Mouse (Mus musculus) right cerebral cortex, adult 2 months (tissue): ENCODE data around the gene Rptor.

Source experiments
- DNase-seq, 2 experiments: peaks; one replicate each; pipeline ENCODE4 v3.0.0; 2021 to 2022; ENCODE audit warnings: low spot score in 2 of 2

Rptor gene

DNA sequence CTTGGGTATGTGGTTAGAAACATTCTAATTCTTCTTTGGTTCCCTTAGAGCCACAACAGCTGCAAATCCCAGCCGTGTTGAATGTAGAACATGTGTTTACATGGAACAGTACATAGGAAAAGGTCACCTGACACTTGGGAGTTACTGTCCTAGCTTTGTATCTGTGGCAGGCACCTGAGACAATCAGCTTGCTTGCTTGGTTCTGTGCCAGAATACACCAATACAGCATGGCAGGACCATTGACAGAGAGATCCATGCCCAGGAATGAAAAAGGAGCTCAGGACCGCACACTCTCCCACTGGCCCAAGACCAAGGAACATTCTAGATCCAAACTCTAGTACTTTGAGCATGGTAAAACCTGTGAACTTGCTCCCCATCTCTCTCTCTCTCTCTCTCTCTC lies 132.4 kb downstream of the Rptor start:
- DNase-seq, result no peak

DNA sequence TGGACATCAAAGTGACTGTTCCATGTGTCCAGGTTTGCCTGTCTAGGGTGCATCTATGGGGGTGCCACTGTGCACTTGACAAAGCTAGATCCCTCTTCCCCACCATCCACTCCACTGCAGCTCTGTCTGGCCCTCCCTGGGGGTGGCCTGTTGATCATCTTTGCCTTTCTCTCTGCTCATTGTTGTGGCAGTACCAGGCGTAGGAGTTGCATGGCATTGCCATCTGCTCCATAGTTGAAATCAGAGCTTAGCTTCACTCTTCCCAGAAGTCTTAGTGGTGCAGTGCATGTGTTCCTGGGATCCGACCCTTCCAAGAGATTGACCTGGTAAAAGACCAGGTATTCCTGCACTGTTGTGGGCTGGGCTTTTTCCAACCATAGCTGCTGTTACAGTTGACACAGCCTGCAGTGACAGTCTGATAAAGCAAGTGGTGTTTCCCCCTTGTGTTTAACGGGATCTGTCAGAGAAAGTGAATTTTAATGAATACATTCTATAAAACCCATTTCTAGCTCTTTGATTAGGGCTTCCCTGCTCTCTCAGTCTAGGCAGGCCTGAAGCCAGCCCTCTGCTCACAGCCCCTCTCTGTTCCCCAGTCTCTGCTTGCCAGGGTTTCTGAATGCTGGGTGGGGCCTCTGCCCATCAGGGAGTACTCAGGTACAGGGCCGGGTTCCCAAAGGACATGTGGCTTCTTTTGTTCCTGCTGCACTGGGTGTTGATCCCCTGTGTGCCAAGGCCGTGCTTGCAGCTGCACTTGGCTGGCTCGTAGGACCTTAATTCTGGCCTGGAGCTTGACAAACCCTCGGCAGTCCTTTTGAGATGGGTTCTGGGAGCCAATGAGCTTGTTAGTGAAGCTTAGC lies 136.5 kb downstream of the Rptor start:
- peak; percentile 41 to 53 for DNase-seq

DNA sequence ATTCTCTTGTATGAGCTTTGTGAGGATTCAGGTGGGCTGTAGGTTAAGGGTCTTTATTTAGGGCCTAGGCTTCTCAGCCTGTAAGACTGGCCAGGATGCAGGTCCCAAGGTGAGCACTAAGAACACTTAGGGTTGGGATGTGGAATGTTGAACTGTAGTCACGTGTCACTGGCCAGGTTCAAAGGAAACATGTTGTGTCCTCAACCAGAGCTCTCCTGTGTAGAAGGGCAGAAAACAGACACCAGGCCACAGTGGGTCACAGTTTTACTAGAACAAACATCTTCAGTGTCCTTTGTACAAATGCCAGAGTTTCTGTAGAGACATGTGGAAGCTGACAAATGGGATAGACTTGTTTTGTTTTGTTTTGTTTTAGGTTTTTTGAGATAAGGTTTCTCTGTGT lies 138.7 kb downstream of the Rptor start:
- DNase-seq, result no peak

DNA sequence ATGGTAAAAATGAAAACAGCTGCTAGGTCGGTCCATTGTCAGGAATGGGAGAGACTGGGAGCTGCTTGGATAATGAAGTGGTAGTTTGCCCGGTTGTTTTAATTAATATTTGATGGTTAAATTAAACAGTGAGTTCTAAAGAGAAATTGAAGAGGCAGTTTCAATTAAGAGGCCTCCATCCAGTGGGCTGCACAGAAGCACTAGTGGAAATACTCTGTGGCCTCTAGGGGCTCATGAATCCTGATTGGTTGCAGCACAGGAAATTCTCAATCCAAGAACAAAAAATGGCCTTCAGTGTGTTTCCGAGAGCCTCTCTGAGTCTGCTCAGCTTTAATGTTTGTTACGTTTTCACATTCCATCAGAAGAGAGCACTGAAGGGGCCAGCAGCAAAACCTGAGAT lies 141.7 kb downstream of the Rptor start:
- no peak for DNase-seq

DNA sequence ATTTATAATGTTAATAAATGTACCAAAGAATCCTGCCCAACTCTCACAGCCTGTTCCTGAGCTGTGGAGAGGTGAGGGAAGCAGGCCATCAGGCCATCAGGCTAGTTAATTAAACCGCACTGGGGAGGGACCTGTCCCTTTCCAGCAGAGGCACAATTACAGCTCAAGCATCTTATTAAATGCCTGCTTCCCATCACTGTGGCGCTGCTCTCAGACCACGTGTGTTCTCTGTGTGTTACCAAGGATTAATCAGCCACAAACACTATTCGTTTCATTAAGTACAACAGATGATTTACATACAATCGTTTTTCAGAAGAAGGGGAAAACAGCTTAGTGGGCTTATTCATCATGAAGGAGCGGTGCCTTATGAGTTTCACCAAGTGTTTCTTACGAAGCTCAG lies 142.6 kb downstream of the Rptor start:
- DNase-seq, result no peak

DNA sequence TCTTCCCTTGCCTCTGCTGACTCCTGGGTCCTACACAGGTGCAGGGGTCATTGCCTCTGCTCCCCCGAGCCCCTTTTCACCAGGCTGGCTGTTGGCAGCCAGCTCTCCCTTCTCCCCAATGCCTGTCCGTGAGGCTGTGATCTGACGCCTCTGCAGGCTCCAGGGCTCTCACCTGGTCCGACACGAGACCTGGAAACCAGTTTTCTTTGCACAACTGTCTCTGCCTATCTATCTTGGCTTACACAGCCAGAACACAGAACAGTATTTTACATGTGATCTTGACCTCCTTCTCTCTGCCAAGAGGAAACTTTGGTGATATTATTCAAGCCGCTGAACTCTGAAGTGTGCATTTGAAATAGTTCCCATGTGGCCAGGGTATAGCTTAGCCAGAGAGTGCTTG lies 151.8 kb downstream of the Rptor start:
- DNase-seq, result no peak

DNA sequence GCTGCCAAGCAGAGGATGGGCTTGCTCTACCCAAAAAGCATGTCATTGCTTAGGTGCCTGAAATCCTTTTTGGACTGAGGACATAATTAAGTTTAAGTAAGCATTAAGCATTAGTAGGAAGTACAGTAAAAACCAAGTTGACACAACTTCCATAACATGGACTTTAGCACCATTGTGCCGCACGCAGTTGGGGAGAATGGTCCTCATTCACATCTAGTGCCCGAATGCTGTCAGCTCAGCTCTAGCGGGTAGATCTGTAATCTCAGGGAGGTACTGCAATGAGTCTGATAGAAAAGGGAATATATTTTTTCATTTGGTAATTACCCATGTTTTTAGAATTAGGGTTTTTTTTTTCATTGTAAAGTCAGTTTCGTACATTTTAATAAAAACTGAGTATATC lies 155.5 kb downstream of the Rptor start:
- no peak for DNase-seq

DNA sequence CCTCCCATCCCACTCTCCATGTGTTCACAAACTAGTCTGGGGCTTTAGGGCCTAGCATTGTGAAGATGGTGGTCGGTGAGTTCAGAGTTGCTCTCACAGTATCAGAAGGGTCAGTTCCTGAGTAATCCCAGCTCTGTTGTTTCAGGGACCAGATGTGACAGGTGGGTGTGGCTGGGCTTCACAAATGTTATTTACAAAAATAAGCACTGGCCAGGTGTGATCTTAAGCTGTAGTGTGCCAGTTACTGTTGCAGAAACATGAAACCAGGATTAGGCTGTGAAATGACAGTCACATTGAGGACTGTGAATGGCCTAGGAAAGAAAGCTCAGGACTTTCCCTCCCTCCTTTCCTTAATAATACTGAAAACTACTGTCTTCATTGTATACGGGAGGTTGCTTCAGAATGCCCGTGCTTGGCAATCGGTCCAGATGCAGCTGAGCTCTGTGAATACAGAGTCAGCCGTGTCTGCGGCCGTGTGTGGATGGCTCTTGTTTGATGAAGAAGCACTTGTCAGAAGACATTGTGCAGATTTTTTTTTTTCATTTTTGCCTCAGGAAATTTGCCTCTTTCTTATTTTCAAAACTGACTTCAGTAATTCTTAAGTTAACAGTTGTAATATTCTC lies 156.1 kb downstream of the Rptor start:
- no peak for DNase-seq

DNA sequence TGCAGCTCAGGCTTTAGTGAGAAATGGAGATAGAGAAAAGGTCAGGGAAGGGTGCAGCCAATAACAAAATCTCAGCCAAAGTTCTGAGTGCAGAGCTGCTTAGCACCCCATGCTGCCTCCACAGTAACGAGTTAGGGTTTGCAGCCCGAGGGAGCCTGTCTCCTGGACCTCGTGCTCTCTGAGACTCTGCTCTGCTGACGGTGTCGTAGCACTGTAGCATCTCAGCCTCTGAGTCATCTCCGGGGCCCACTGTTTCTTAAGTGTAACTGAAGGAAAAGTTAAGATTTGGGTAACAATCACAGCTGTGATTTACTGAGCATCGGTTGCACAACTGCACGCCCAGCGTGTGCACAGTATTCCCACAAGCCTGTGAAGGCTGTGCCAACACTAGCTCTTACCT lies 160.2 kb downstream of the Rptor start:
- DNase-seq, result no peak

DNA sequence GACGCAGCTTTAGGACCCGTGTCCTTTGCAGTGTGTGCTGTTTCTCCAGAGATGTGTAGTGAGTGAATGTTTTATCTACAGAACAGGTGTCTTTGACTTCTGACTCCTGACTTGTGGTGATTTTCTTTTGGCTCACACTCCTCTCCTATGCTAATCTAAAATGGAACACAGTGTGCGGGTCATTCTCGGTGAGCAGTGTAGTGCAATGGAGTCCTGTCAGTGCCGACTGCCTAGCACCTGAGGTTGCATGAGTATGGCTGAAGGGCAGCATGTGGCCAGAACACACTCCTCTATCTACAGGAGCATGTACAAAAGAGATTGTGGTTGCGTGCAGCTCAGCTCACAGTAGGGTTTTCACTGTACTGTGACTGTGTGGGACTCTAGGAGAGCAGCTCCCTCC lies 163.3 kb downstream of the Rptor start:
- no peak for DNase-seq

DNA sequence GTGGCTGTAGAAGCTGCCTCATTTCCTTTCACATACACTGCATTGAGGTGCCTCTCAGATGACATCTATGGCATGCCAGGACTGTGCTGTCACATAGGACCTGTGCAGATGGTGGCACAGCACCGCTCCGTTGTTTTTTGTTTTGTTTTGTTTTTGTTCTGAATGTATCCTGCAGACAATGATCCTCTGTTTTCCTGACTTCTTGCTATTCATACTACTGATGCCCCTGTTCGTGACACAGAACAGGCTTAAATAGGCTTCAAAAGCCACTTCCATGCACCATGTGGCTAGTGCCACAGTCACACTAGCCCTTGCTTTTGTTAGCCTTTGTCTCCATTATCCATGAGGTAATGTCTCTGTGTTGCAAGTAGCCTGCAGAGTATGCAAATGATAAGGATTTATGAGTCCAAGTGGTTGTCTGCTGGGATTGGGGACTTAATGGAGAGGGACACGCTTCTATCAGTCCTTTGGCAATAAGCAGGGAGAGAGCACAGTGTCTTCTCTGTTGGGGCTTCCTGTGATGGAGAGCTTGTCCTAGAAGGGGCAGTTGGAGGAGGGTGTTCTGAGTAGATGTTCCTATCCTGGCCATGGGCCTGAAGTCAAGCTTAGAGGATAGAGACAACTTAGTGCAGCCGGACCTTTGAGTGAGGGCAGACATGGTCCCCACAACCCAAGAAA lies 164.2 kb downstream of the Rptor start:
- no peak for DNase-seq

DNA sequence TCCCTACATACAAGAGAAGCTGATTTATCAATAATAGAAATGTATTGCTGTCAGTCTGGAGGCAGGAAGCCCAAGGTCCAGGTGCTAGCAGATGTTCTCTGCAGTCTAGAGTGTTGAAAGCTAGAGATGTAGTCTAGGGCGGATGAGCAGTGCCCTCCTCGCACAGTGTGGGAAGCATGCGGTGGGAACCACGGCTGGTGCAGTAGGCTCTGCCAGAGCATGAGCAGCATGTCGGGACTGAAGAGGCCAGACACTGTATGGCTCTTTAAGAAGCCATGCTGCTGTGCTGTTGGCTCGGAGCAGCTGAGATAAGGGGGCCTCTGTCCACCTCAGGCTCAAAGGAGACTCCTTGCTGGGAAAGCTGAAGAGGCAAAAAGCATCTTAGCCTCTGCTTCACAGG lies 164.8 kb downstream of the Rptor start:
- no peak for DNase-seq

DNA sequence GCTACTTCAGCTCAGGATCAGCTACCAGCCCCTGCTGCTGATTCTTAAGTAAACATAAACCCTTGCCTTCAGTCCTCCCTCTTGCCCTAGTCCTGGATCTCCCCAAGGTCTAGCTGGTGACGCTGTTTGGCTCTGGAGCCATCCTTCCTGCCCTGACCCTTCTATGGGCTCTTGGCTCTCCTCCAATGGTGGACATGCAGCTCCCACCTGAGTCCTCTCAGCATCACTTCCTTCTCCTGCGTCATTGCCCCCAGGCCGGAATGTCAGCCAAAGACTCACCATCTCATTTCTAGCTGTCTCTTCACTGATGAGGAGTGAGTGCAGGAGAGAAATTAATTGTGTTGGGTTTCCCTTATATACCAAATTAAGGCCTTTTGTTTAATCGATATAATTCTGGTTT lies 165.8 kb downstream of the Rptor start:
- no peak for DNase-seq

DNA sequence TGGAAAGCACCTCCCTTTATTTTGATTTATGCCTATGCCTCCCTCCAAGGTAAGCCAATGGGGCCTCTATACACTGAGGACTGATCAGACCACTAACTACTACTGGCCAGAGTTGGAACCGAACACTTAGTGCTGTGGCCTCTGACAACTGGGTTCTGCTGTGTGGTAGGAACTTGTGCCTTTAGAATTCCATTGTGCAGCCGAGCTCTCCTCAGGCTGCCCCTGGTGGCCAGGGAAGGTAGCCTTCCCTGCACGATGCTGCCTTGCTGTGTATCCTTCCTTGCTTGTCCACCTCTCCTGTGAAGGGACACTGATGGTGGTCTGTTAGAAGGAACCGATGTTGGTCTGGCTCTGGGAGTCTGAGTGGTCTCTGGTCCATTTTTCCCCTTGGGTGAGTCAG lies 167.0 kb downstream of the Rptor start:
- DNase-seq, result no peak

DNA sequence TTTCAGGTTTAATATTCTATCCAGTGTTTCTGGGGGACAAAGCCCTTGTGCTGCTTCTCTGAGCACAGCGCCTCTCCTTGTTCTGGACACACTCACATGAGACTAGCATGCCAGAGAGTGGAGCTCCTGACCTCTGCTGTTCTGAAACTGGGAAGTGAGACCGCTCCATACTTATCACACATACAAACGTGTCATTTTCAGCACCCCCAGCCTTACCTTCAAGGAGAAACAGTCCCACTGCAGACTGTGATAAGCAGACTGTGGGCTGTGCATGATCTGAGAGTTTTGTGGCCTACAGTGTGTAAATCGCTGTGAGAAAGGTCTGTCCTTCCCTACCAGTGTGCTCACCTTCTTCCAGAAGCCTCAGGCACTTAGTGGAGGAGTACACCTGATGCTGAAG lies 168.3 kb downstream of the Rptor start:
- DNase-seq, result no peak

DNA sequence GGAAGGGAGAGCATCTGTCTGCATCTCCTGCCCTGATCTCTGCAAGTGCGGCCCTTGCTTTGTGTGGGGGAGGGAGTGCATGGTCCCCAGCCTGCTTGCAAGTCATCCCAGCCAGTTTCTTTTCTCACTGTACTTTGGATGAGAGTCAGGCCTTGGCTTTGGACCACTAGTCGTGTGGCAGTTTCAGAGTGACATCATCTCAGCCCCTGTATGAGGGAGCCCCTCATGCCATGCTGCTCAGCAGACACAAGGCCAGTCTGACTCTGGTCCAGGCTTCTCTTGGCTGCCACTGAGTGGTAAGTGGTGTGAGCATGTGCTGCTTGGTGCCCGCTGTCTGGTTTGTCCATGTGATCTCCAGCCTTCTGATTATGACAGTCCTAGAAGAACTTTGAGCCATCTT lies 170.2 kb downstream of the Rptor start:
- no peak for DNase-seq

DNA sequence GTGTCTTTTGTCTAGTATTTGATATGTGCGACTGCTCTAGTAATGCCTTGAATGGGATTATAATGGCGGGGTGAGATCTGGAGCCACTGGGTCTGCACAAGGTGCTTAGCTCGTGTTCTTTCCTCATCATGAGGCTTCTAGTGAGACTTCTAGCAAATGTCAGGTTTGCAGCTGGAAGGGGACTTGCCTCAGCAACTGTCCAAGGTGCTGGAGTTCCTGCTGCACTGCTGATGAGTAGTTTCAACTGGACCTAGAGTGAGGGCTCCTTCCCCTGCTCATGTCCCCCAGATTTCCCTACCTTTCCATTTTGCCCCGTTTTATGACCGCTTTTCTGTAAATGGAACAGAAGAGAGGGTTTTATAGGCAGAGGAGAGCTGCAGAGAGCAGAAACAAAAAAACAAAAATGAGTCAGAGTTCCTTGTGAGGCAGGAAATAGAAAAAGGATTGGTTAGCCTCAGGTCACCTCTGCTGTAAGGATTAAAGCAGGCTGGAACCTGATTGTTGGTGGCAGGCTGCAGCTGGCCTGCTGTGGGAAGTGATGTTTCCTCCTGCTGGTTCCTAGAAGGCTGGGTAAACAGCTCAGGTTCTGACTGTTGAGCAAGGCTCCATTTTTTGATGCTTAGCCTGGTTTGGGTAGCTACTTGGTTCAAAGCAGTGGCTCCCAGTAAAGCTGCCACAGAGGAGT lies 172.5 kb downstream of the Rptor start:
- DNase-seq, result no peak

DNA sequence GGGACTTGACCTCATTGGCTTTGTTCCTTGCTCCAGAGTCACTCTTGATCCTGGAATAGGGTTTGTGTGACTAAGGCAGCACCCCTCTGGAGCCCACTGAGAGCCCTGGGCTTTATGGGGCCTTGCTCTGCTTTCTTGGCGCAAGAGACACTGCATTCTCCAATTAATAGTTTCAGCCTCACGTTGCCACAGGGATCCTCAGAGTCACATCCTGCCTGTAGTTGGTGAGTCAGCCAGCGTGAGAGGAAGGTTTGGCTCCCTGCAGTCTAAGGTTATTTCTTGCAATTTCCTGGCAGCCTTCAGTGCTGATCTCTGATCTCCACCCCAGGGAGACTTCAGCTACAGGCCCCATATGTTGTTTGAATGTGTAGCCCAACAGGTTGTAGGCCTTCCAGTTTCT lies 174.5 kb downstream of the Rptor start:
- DNase-seq, result no peak

DNA sequence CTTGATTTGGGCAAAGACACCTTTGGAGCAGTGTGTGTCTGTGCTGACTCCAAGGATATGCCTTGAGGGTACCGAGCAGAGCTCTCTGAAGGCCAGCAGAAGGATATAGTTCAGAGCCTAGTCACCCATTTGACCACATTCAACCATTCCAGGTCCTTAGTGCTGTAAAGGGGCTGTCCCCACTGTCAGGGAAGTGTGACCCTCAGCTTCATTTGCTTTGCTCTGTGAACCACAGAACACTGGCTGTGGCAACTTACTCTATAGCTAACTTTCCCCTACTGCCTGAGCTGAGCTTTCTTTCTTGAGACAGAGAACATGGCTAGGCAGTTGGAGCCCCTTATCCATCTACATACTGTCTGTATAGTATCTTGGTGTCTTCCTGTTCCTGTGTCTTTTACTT lies 175.2 kb downstream of the Rptor start:
- no peak for DNase-seq

DNA sequence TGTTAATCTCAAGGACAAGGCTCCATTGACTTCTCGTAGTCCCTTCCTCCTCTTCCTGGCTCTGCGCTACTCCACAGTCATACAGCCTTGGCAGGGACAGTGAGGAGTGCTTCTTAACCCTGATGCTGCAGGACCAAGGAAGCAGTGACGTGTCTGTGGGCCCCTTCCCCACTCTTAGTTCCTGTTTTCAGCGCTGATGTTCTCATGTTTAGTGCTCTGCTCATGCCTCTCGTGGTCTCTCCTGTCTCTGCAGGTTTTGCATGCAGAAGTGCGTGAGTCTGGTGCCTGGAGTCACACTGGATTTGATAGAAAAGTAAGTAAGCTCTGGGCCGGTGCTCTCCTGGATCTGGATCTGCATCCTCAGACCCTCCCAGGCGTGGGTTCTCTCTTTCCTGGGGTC lies 177.6 kb downstream of the Rptor start:
- DNase-seq, result no peak

DNA sequence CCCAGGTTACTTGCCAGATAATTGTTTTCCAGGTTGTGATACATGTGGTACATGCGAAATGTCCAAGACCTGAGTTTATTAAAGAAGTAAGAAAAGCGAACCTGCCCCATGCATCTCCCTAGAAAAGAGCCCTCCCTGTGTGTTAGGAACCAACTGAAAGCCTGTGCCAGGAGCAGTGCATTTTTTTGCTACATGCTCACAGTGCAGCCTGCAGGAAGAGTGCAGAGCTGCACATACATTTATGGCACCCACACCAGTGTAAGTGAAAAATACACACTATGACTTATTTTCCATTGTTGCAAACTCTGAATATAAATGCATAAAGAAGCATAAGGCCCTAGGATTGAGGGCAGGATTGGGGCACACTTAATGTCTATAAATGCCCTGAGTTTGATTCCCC lies 178.5 kb downstream of the Rptor start:
- no peak for DNase-seq

DNA sequence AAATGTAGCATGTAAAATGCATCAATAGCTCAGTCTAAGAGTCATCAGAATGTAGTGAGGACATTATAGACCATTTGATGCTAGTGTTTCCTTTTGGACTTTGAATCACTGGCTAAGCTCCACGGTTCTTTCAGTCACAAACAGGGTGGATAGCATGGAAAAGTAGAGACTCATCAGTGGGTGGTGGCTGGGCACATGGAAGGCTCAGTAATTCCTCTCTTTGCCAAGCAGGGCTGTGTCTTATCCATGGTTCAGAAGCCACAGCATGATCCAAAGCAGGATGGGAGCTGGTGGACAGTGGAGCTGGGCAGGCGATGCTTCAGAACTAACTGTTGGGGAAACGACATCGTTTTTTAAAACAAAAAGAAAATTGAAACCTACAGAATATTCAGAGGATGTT lies 179.0 kb downstream of the Rptor start:
- no peak for DNase-seq

DNA sequence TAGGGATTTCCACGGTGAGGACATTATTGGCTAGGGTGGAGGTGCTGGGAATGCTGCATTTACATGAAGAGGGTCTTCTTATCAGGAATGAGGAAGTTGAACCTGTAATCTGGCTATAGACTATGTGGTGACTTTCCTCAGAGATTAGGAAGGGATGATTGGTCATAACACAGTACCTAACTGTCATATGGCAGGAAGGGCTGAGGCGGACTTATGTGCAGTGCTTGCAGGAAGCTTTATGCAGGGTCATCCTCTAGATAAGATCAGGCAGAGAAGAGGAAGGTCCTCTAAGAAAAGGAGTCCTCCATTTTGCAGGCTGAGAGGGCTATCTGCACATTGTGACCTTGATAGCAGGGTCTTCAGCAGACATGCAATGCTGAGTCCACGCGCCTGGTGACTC lies 180.9 kb downstream of the Rptor start:
- DNase-seq, result no peak
